Mouse (Mus musculus): ENCODE measurements around the gene Phc2.

DNA sequence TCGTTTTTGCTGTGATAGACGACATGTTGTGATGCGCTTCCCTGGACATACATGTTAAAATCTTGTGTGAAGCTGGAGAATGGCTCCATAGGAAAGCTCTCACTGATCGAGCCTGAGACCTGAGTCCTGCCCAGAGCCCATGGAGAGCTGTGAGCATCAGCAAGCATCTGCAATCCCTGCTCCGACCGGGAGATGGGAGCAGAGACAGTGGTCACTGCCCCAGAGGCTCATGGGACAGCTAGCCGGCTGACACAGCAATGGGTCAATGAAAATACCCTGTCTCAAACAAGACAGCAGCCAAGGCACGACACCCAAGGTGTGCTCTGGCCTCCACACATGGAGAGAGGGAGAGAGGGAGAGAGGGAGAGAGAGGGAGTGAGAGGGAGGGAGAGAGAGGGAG, 26.6 kb downstream of the Phc2 start:
- TF ChIP-seq POLR2A (IDR thresholded peaks at IDR 0.05; ENCODE audit: low read depth, low read length) = no peak
- TF ChIP-seq CTCF (IDR thresholded peaks at IDR 0.05; ENCODE audit: extremely low read depth, insufficient read length, insufficient replicate concordance, low read depth, low read length) = 0 out of 2 replicates have a peak, but pooled peaks have one; percentile 5

All from small intestine, adult 2 months (tissue).